Mouse (Mus musculus): ENCODE data around the gene Six5.

DNA sequence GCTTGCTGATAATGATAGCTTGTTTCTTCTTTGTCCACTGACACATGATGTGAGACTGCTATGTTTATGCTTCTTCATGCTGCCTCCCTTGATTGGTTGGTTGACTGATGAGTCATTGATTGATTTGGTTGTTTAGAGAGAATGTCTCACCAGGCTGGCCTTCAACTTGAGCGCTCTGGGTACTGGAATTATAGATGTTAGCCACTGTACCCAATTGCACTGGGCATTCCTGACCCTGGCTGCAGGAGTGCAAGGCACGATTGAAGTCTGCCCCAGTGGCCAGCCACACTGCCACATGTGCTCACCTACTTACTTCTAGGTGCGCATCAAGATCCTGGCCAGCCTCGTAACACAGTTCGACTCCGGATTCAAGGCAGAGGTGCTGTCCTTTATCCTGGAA is 49.8 kb upstream of the Six5 start:
- TF ChIP-seq CTCF (conservative IDR thresholded peaks at IDR 0.05; ENCODE audit: low read length) (no peak), NANOG (IDR thresholded peaks at IDR 0.05; ENCODE audit: borderline replicate concordance, low read length) (no peak), POU5F1 (IDR thresholded peaks at IDR 0.05; ENCODE audit: borderline replicate concordance, low read length) (no peak)

Data from E14TG2a.4 (cell line).